Mouse (Mus musculus): ENCODE data around the gene Nsmce4a.
"Not testable (repeated sequence)": the region's sequence is repeated elsewhere in the genome, so short reads cannot be mapped to it uniquely, and the experiment has no call there.

The Nsmce4a gene

GRCm38 (mm10) chr7:130572821-130573220 lies at the start of gene Nsmce4a:
Gene Nsmce4a (minus strand): TSS chr7:130573118.
- no peak for DNase-seq (ENCODE audit: low spot score in 2 of 2)

GRCm38 (mm10) chr7:130622359-130622758 lies 49.4 kb upstream of the Nsmce4a start:
- no peak for DNase-seq (ENCODE audit: low spot score in 2 of 2)

GRCm38 (mm10) chr7:130621953-130622352 lies 49.0 kb upstream of the Nsmce4a start:
- DNase-seq (ENCODE audit: low spot score in 2 of 2) = no peak

GRCm38 (mm10) chr7:130621068-130621467 lies 48.1 kb upstream of the Nsmce4a start:
- no peak for DNase-seq (ENCODE audit: low spot score in 2 of 2)

GRCm38 (mm10) chr7:130617591-130617990 lies 44.7 kb upstream of the Nsmce4a start:
- no peak for DNase-seq (ENCODE audit: low spot score in 2 of 2)

- no peak for DNase-seq (ENCODE audit: low spot score in 2 of 2)
Measured at GRCm38 (mm10) chr7:130613973-130614372, 41.1 kb upstream of the Nsmce4a start.

- DNase-seq (ENCODE audit: low spot score in 2 of 2) = no peak
Measured at GRCm38 (mm10) chr7:130606958-130607357, 34.0 kb upstream of the Nsmce4a start.

- peak in 1 of 2 experiments; percentile 6 for DNase-seq (ENCODE audit: low spot score in 2 of 2)
Measured at GRCm38 (mm10) chr7:130605111-130605510, 32.2 kb upstream of the Nsmce4a start.

GRCm38 (mm10) chr7:130604390-130604789 lies 31.5 kb upstream of the Nsmce4a start:
- no peak for DNase-seq (ENCODE audit: low spot score in 2 of 2)

GRCm38 (mm10) chr7:130603556-130603955 lies 30.6 kb upstream of the Nsmce4a start:
- no peak for DNase-seq (ENCODE audit: low spot score in 2 of 2)

GRCm38 (mm10) chr7:130602804-130603203 lies 29.9 kb upstream of the Nsmce4a start:
- no peak for DNase-seq (ENCODE audit: low spot score in 2 of 2)

GRCm38 (mm10) chr7:130600546-130600945 lies 27.6 kb upstream of the Nsmce4a start:
- no peak for DNase-seq (ENCODE audit: low spot score in 2 of 2)

GRCm38 (mm10) chr7:130600074-130600473 lies 27.2 kb upstream of the Nsmce4a start:
- no peak for DNase-seq (ENCODE audit: low spot score in 2 of 2)

GRCm38 (mm10) chr7:130597546-130597945 lies 24.6 kb upstream of the Nsmce4a start:
- no peak for DNase-seq (ENCODE audit: low spot score in 2 of 2)

GRCm38 (mm10) chr7:130596079-130596855 lies 23.3 kb upstream of the Nsmce4a start:
- not testable (repeated sequence) for DNase-seq (ENCODE audit: low spot score in 2 of 2)

GRCm38 (mm10) chr7:130593375-130594239 lies 20.7 kb upstream of the Nsmce4a start:
- not testable (repeated sequence) for DNase-seq (ENCODE audit: low spot score in 2 of 2)

- not testable (repeated sequence) for DNase-seq (ENCODE audit: low spot score in 2 of 2)
Measured at GRCm38 (mm10) chr7:130592975-130593374, 20.1 kb upstream of the Nsmce4a start.

- DNase-seq (ENCODE audit: low spot score in 2 of 2) = no peak
Measured at GRCm38 (mm10) chr7:130590845-130591437, 18.0 kb upstream of the Nsmce4a start.

GRCm38 (mm10) chr7:130590081-130590828 lies 17.3 kb upstream of the Nsmce4a start:
- DNase-seq (ENCODE audit: low spot score in 2 of 2) = no peak

GRCm38 (mm10) chr7:130586521-130587072 lies 13.7 kb upstream of the Nsmce4a start:
- no peak for DNase-seq (ENCODE audit: low spot score in 2 of 2)

GRCm38 (mm10) chr7:130578607-130579006 lies 5.7 kb upstream of the Nsmce4a start:
- no peak for DNase-seq (ENCODE audit: low spot score in 2 of 2)
